Mouse (Mus musculus) MN1 (cell line): ENCODE data around the gene 4930451I11Rik.

Experiments
- DNase-seq: peaks from one replicate; pipeline ENCODE4 v3.0.0-alpha.2; 2016; ENCODE audit warnings: low spot score

Gene 4930451I11Rik

GRCm38 (mm10) chr7:126780971-126781635, 50.3 kb downstream of the 4930451I11Rik start, which contains the start of gene Tbx6:
Gene Tbx6, plus strand, starts transcription at chr7:126781483.
- no peak for DNase-seq
